Mouse (Mus musculus) cerebellum, adult 2 months (tissue): ENCODE data around the gene Fam228a.

Source experiments
- CTCF ChIP-seq: fragments of 200-500 bp; IDR thresholded peaks from 2 replicates; pipeline ENCODE4 v1.5.1; 2011; ENCODE audit warnings: low read depth, mild to moderate bottlenecking, control low read depth, low read length, moderate library complexity, borderline replicate concordance; ENCODE audit not compliant: insufficient read depth
- POLR2A ChIP-seq: fragments of 200-500 bp; IDR thresholded peaks from 2 replicates; pipeline ENCODE4 v1.6.1; 2011; ENCODE audit warnings: low read length, control low read depth, borderline replicate concordance; ENCODE audit not compliant: insufficient read depth

GRCm38 (mm10) chr12:4706901-4707300 lies 31.3 kb downstream of the Fam228a start:
- TF ChIP-seq CTCF (no peak), POLR2A (no peak)
